Mouse (Mus musculus) heart, postnatal 0 days (tissue): Measurements from ENCODE around the gene Plin2.
"Not testable (repeated sequence)": the region's sequence is repeated elsewhere in the genome, so short reads cannot be mapped to it uniquely, and the experiment has no call there.

Source experiments
- CTCF ChIP-seq: IDR thresholded peaks from 2 replicates; pipeline ENCODE4 v1.5.1; 2016; ENCODE audit warnings: antibody characterized with exemption, control low read depth, low read depth
- EP300 ChIP-seq: IDR thresholded peaks from 2 replicates; pipeline ENCODE4 v1.6.1; 2016; ENCODE audit warnings: antibody characterized with exemption, low read depth

GRCm38 (mm10) chr4:86669241-86669753, 563 bp downstream of the Plin2 start:
- not testable (repeated sequence) for TF ChIP-seq EP300, CTCF
